Mouse (Mus musculus): Measurements from ENCODE around the gene Zcchc3. TPM values are rescaled to one million over a fixed set of nuclear protein-coding genes. Genes with fewer than 3 reads are reported as not detected.
"Not testable (repeated sequence)": the region's sequence is repeated elsewhere in the genome, so short reads cannot be mapped to it uniquely, and the experiment has no call there.

The Zcchc3 gene
- polyA plus RNA-seq, 1 experiment = 19.9 TPM

DNA sequence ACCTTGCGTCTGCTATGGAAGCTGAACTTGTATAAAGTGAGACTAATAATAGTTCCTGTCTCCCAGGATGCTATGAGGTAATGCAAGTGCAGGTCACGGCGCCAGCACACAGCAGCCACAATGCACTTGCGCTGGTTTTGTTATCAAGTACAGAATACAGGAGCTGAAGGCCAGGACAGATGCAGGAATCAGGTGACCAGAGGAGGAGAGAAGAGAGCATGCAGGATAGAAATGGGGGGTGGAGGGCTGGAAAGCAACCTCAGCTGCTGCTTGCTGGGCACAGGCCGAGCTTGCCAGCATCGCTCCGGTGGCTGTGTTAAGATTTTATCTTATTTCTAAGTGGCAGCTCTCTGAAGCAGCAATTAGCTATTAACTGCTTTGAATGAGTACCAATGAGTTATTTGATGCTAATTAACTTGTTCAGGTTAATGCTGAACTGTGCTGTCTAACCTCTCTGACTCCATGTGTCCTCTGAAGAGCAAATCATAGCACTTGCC, 21.6 kb upstream of the Zcchc3 start:
- no peak for TF ChIP-seq POLR2A (IDR thresholded peaks at IDR 0.05; ENCODE audit: borderline replicate concordance, extremely low read depth, insufficient read depth, insufficient read length, poor library complexity, severe bottlenecking)
- TF ChIP-seq CTCF (IDR thresholded peaks at IDR 0.05; ENCODE audit: borderline replicate concordance, extremely low read depth, insufficient read depth, insufficient read length) = no peak
- peak; percentile 40 for DNase-seq (ENCODE audit: low read depth)

DNA sequence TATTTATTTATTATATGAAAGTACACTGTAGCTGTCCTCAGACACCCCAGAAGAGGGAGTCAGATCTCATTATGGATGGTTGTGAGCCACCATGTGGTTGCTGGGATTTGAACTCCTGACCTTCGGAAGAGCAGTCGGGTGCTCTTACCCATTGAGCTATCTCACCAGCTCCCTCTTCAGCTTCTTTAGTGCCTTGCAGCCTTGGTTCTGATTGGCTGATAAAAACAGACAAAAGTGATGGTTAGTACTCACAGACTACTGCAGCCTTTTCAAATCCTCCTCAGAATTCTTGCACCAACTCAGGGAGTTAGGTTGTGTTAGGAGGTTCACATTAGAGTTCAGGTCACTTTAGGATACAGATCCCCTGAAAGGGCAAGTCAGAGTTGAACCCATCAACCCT, 13.7 kb upstream of the Zcchc3 start:
- not testable (repeated sequence) for DNase-seq (ENCODE audit: low read depth)

DNA sequence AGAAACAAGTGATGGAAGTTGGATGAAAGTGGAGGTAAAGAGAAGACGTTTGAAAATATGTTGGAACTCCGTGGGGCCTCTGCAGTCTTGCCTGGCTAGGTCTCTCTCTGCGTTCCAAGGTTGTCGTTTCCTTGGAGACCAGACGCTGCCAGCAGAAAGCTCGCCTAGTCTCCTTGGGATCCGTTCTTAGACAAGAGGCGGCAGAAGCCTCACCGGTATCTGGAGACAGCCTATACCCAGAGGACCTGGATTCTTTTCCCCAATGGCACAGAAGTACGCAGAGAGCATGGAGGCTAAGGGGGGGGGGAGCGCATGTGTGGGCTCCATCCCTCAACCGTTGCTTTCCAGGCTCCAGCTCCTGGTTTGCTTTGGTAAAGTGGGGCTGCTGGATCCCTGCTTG, 12.7 kb upstream of the Zcchc3 start:
- TF ChIP-seq CTCF (IDR thresholded peaks at IDR 0.05; ENCODE audit: borderline replicate concordance, extremely low read depth, insufficient read depth, insufficient read length) (no peak), POLR2A (IDR thresholded peaks at IDR 0.05; ENCODE audit: borderline replicate concordance, extremely low read depth, insufficient read depth, insufficient read length, poor library complexity, severe bottlenecking) (no peak)
- DNase-seq (ENCODE audit: low read depth) = peak; percentile 79

DNA sequence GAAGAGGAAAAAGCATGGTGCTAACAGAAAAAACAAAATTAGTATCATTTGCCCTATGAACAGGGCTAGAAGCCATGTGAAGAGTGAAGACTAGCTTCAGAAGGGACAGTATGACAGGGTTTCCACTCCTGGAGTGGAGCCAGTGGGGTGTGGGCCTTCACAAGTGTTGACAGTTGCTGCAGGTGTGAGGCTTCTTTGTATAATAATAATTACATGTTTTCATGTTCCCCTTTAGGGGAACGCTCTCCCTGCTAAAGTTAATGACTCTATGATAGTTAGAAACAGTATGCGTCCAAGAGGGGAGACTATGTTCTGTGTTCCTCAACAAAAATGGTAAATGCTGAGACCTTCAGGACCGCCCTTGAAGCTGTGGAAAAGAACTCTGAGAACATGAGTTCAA, 959 bp upstream of the Zcchc3 start:
- TF ChIP-seq CTCF (IDR thresholded peaks at IDR 0.05; ENCODE audit: borderline replicate concordance, extremely low read depth, insufficient read depth, insufficient read length) = no peak
- TF ChIP-seq POLR2A (IDR thresholded peaks at IDR 0.05; ENCODE audit: borderline replicate concordance, extremely low read depth, insufficient read depth, insufficient read length, poor library complexity, severe bottlenecking) = no peak

DNA sequence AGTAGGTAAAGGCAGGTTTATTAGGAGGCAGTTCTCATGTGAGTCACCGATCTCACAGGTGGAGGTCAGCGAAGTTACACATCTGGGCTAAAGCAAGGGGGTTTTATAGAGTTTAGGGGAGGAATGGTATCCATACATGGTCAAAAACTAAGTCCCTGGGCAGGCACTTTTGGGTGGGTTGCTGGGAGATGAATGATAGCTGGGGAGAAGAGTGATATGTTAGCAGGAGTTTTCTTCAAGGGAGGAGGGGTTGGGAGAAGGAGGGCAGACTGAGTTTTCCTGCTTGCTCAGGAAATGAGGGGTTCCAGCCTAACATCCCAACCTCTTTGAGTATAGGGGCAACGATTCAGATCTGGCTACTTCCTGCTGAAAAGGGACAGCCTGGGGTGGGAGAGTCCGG, 460 bp upstream of the Zcchc3 start, which contains the start of gene 6820408C15Rik:
Gene 6820408C15Rik, plus strand, starts transcription at position 301 of the 400 bp plus-strand sequence.
- TF ChIP-seq POLR2A (IDR thresholded peaks at IDR 0.05; ENCODE audit: borderline replicate concordance, extremely low read depth, insufficient read depth, insufficient read length, poor library complexity, severe bottlenecking) = no peak
- TF ChIP-seq CTCF (IDR thresholded peaks at IDR 0.05; ENCODE audit: borderline replicate concordance, extremely low read depth, insufficient read depth, insufficient read length) = no peak
- DNase-seq (ENCODE audit: low read depth) = no peak

More for the DNA sequence above, 959 bp upstream of the Zcchc3 start:
- DNase-seq (ENCODE audit: low read depth) = no peak

DNA sequence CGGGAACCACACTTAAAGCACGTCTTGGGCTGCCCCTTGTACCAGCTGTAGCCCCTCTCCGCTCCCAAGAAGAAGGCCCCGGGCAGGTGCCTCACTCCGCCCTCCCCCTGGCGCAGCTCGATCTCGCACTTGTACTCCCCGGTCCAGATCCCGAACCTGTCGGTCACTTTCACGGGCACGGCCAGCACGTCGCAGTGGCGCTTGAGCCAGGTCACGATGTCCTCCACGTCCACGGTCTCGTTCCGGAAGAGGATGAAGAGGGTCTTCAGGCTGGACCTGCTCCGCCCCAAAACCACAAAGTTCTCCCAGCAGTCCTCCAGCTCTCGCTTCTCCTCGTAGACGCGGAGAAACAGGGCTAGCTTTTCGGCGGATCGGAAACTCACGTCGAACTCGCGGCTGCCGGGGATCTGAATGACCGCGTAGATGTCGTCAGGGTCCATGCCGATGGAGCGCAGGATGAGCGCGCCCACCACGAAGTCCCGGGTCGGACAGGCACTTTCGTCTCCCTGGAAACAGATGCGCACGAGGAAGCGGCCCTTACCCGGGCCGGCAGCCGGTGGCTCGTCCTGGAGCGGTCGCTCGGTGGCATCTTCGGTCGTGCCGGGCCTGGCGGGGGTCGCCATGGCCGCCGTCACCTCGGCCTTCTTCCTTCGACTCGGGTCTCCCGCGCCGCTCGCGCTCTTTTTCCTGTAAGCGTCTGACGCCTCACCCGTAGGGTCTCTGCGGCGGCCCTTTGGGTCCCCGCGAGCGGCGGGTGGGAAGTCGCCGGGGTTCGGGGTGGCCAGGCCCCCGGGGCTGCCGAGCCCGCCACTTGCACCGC, 852 bp downstream of the Zcchc3 start:
- TF ChIP-seq POLR2A (IDR thresholded peaks at IDR 0.05; ENCODE audit: borderline replicate concordance, extremely low read depth, insufficient read depth, insufficient read length, poor library complexity, severe bottlenecking) (no peak), CTCF (IDR thresholded peaks at IDR 0.05; ENCODE audit: borderline replicate concordance, extremely low read depth, insufficient read depth, insufficient read length) (no peak)
- peak; percentile 62 for DNase-seq (ENCODE audit: low read depth)

DNA sequence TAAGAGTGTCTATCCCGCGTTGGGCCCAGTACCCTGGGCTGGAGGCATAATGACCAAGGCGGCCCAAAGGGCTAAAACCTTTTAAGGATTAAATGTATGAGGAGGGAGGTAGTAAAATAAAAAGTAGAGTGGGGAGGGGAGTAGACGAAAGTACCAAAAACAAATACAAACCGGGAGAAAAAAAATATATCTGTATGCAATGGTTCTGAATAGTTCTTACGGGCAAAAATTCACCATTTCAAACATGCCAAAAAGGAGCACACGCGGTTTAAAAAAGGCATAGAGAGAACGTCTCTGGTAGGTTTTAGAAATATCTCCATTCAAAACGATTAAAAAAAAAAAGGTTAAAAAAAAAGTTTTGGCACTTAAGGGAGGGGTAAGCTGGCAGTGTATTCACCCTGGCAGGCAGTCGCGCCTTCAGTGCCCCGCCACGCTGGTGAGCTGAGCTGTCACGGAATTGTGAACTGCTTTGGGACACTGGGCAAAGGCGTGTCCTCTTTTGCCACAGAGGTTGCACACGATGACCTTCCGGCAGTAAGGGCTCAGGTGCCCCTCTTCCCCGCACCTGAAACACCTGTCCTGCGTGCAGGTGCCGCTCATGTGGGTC, 1.6 kb downstream of the Zcchc3 start:
- no peak for DNase-seq (ENCODE audit: low read depth)
- no peak for TF ChIP-seq CTCF (IDR thresholded peaks at IDR 0.05; ENCODE audit: borderline replicate concordance, extremely low read depth, insufficient read depth, insufficient read length)
- no peak for TF ChIP-seq POLR2A (IDR thresholded peaks at IDR 0.05; ENCODE audit: borderline replicate concordance, extremely low read depth, insufficient read depth, insufficient read length, poor library complexity, severe bottlenecking)

DNA sequence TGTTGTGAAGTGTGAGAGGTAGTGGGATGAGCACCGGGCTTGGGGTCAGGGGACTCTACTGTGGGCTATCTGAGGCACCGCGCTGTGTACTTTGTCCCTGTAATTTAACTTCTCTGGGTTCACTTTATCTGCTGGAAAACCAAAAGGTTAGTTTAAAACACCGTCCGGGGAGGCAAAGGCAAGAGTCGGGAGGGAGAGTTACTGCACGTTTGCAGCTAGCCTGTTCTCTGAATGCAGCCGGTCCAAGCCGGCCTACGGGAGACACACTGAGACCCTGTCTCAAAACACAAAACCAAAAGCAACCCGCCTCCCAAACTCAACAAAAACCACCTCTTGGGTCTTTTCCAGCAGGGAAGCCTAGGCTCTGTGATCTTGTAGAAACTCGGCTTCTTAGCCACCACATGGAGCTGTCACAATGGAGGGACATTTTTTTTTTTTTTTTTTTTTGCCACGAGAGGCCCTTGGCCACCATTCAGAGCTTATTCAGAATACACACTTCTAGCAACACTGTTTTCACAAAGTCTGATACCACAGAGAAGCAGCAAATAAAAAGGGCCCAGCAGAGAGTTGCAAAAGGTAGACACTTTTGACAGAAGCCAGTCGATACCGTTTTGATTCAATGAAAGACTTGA, 2.2 kb downstream of the Zcchc3 start:
- TF ChIP-seq POLR2A (IDR thresholded peaks at IDR 0.05; ENCODE audit: borderline replicate concordance, extremely low read depth, insufficient read depth, insufficient read length, poor library complexity, severe bottlenecking) = no peak
- no peak for TF ChIP-seq CTCF (IDR thresholded peaks at IDR 0.05; ENCODE audit: borderline replicate concordance, extremely low read depth, insufficient read depth, insufficient read length)
- peak; percentile 84 for DNase-seq (ENCODE audit: low read depth)

DNA sequence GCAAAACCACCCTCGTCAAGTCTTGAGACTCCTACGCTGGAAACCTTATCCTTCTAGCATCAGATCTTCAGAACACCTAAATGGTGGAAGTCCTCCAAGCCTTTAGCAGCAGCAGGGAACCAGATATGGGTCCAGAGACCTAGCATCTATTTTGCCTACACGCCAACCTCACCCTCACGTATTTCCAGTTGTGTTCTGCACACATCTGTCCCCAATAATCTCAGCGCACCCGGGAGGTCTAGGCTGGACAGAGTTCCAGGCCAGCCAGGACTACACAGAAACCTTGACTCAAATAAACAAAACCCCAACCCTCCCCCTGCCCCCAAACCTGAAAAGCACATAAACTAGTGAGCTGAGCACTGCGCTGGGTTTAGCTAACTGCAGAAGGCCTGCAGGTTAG, 3.4 kb downstream of the Zcchc3 start:
- TF ChIP-seq POLR2A (IDR thresholded peaks at IDR 0.05; ENCODE audit: borderline replicate concordance, extremely low read depth, insufficient read depth, insufficient read length, poor library complexity, severe bottlenecking) = no peak
- no peak for TF ChIP-seq CTCF (IDR thresholded peaks at IDR 0.05; ENCODE audit: borderline replicate concordance, extremely low read depth, insufficient read depth, insufficient read length)

DNA sequence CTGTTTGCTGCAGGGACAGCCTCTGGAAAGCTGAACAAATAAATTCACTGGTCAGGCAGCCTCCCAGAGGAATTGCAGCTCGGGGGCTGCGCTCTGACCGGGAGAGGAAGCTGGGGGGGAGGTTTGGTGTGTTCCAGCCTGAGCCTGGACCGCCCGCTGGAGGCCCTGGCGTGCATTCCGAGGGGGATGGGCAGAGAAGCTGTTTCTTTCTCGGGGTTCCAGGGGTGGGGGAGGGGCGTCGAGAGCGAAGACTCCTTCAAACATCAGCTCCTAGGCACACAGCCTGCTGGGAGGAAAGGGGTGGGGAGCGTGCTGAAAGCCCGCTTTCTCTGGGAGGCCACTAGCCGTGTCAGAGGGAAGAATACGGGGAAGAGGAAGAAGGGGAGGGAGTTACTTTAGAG, 3.9 kb downstream of the Zcchc3 start:
- TF ChIP-seq POLR2A (IDR thresholded peaks at IDR 0.05; ENCODE audit: borderline replicate concordance, extremely low read depth, insufficient read depth, insufficient read length, poor library complexity, severe bottlenecking) (no peak), CTCF (IDR thresholded peaks at IDR 0.05; ENCODE audit: borderline replicate concordance, extremely low read depth, insufficient read depth, insufficient read length) (no peak)
- peak; percentile 96 for DNase-seq (ENCODE audit: low read depth)

More for the DNA sequence above, 3.4 kb downstream of the Zcchc3 start:
- DNase-seq (ENCODE audit: low read depth) = peak; percentile 44

DNA sequence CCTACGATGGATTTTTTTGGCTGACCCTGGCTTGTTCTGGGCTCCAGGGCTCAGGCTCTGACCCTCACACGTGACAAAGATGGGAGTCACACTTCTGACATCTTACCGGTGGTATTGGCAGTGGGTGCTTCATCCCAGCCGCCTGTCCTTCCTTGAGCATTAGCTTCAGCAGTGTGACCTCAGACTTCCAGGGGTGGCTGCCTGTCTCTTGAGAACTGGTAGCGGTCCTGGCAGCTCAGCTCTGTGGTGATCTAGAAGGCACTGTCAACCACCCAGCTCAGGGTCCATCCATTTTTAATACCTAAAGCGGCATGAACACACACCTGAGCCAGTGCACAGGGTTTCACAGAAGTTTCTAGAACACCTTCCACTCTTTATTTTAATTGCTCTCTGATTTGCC, 5.0 kb downstream of the Zcchc3 start:
- TF ChIP-seq POLR2A (IDR thresholded peaks at IDR 0.05; ENCODE audit: borderline replicate concordance, extremely low read depth, insufficient read depth, insufficient read length, poor library complexity, severe bottlenecking) (no peak), CTCF (IDR thresholded peaks at IDR 0.05; ENCODE audit: borderline replicate concordance, extremely low read depth, insufficient read depth, insufficient read length) (no peak)
- no peak for DNase-seq (ENCODE audit: low read depth)

Measured in brain, embryonic 14.5 days (tissue).